Mouse (Mus musculus) small intestine, adult 2 months (tissue): ENCODE data around the gene Cdca7l. TPM values are rescaled to one million over a fixed set of nuclear protein-coding genes. Genes with fewer than 3 reads are reported as not detected.
"Not testable (repeated sequence)": the region's sequence is repeated elsewhere in the genome, so short reads cannot be mapped to it uniquely, and the experiment has no call there.

Source experiments
- H3K27ac ChIP-seq: fragments of 200-500 bp; 2 replicates; pipeline ENCODE4 v1.5.1; 2012; ENCODE audit warnings: low read depth, low read length, control low read depth, inconsistent platforms; ENCODE audit not compliant: insufficient read depth
- H3K27me3 ChIP-seq: fragments of 200-500 bp; 2 replicates; pipeline ENCODE4 v1.6.1; 2012; ENCODE audit warnings: mild to moderate bottlenecking, moderate library complexity, low read length, inconsistent platforms; ENCODE audit not compliant: control insufficient read depth, insufficient read depth
- H3K36me3 ChIP-seq: fragments of 200-500 bp; 2 replicates; pipeline ENCODE4 v1.6.1; 2012; ENCODE audit warnings: mild to moderate bottlenecking, low read length, control low read depth, inconsistent platforms; ENCODE audit not compliant: control insufficient read depth, insufficient read depth
- H3K4me1 ChIP-seq: fragments of 200-500 bp; 2 replicates; pipeline ENCODE4 v1.6.1; 2012; ENCODE audit warnings: low read length, inconsistent platforms, mixed read lengths; ENCODE audit not compliant: control insufficient read depth, insufficient read depth, insufficient read length
- H3K4me3 ChIP-seq: fragments of 200-500 bp; 2 replicates; pipeline ENCODE4 v1.5.1; 2012; ENCODE audit warnings: low read depth, mild to moderate bottlenecking, control low read depth, inconsistent platforms, low read length, moderate library complexity
- CTCF ChIP-seq: fragments of 200-500 bp; IDR thresholded peaks from 2 replicates; pipeline ENCODE4 v1.5.1; 2012; ENCODE audit warnings: low read depth, mild to moderate bottlenecking, control low read depth, inconsistent platforms, low read length, moderate library complexity, mixed read lengths; ENCODE audit not compliant: insufficient replicate concordance, insufficient read length; ENCODE audit errors: extremely low read depth
- POLR2A ChIP-seq: fragments of 200-500 bp; IDR thresholded peaks from 2 replicates; pipeline ENCODE4 v1.6.1; 2012; ENCODE audit warnings: low read depth, mild to moderate bottlenecking, control low read depth, inconsistent platforms, low read length, moderate library complexity
- WGBS: fragments of 180-500 bp; shearing (Covaris S2); methylation state at CpG from one replicate; pipeline ENCODE4 v1.1.7; 2018; 5-methylcytosine and 5-hydroxymethylcytosine counted together
- polyA plus RNA-seq: library from polyadenylated mRNA; depleted of rRNA; stranded (reverse); fragments of >200 nt; gene quantifications from 2 replicates; pipeline ENCODE4 v1.2.3, GENCODE M21; 2012

The Cdca7l gene
- polyA plus RNA-seq, 1 experiment, result 2.1 TPM

GRCm38 (mm10) chr12:117903671-117904070 lies 99.6 kb downstream of the Cdca7l start:
- TF ChIP-seq CTCF (no peak), POLR2A (no peak)
- Histone ChIP-seq H3K4me1 (no peaks in the 10 kb centered on the region), H3K36me3 (no peaks in the 10 kb centered on the region), H3K4me3 (no peak overlapping the region), H3K27ac (no peak overlapping the region), H3K27me3 (no peaks in the 10 kb centered on the region)
- WGBS, result 87% methylated on average over 8 of the region's 8 CpGs

- H3K27me3 ChIP-seq, H3K36me3 ChIP-seq, H3K4me3 ChIP-seq, H3K27ac ChIP-seq, H3K4me1 ChIP-seq: not testable (repeated sequence)
- 80% methylated on average over 4 of the region's 4 CpGs for WGBS
Observed at GRCm38 (mm10) chr12:117905232-117905840, 101.2 kb downstream of the Cdca7l start.

GRCm38 (mm10) chr12:117911396-117911795 lies 107.3 kb downstream of the Cdca7l start:
- Histone ChIP-seq H3K4me1 (no peaks in the 10 kb centered on the region), H3K4me3 (no peak overlapping the region), H3K36me3 (no peaks in the 10 kb centered on the region), H3K27me3 (no peaks in the 10 kb centered on the region), H3K27ac (no peak overlapping the region)
- TF ChIP-seq POLR2A (no peak), CTCF (no peak)
- 71% methylated on average over 1 of the region's 1 CpGs for WGBS

DNA sequence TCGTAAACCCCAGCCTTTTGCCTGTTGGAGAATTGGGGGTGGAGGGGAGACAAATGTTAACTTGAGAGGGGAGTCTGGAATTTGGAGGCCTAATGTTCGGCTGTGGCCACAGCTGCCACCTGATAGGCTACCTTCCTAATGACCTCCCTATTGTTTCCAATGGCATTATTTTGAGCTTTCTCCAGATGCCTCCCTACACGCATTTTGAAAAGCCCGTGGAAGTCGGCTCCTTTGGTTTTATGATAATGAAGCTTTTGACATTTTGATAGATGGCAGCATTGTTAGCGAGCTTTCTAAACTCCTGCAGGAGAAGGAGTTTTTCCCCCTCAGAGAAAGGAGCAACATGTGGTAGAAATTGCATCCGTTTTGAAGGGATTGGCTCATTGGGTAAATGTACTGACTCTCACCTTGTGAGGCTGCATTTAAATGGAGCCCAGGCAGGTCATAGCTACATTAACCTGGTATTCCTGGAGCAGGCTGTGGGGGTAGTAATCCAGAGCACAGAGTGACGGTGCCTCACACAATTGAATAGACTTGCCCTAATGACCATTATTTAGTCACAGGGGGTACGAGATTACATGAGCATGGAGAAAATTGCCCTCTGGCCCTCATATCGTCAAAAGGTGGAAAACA lies 110.6 kb downstream of the Cdca7l start:
- Histone ChIP-seq H3K27ac (no peak overlapping the region), H3K4me1 (no peaks in the 10 kb centered on the region), H3K27me3 (no peaks in the 10 kb centered on the region), H3K4me3 (no peak overlapping the region), H3K36me3 (no peaks in the 10 kb centered on the region)
- TF ChIP-seq CTCF (no peak), POLR2A (no peak)
- whole genome bisulfite sequencing, result 56% methylated on average over 10 of the region's 10 CpGs

GRCm38 (mm10) chr12:117915826-117916588 lies 111.9 kb downstream of the Cdca7l start:
- H3K36me3 ChIP-seq, result no peaks in the 10 kb centered on the region
- TF ChIP-seq POLR2A (no peak), CTCF (no peak)
- no peaks in the 10 kb centered on the region for H3K27me3 ChIP-seq

More at GRCm38 (mm10) chr12:117915826-117916588, 111.9 kb downstream of the Cdca7l start:
- no peaks in the 10 kb centered on the region for H3K4me1 ChIP-seq
- H3K4me3 ChIP-seq, result no peak overlapping the region
- WGBS, result 72% methylated on average over 10 of the region's 10 CpGs
- no peak overlapping the region for H3K27ac ChIP-seq
